9 mouse cellular contexts compared by ENCODE assay signal in genomic region chr4:135013932-135014331, GRCm38 (mm10).
DNase-seq lines count a peak whose midpoint lies in the region; TF ChIP-seq lines count a peak whose summit lies in the region.
"Had no signal": no experiment of that assay in that cellular context is flagged by ENCODE, and none has a peak within 500 bp of the region (broad histone marks: within the 10 kb centered on the region; RNA-seq: fewer than 3 reads in every experiment).

No protein-coding gene starts in this region.

- H3K4me1 ChIP-seq in ES-Bruce4 (ENCODE audit: control insufficient read depth, insufficient read depth, low read length): no peaks in the 10 kb centered on the region

- H3K9ac ChIP-seq in ES-Bruce4 (ENCODE audit: low read depth, poor library complexity, severe bottlenecking): no peak overlapping the region
- H3K9ac ChIP-seq: midbrain, embryonic 13.5 days had no signal

- DNase-seq in layer of hippocampus, adult 2 months (ENCODE audit: low spot score in 2 of 2): no peak
- DNase-seq in layer of hippocampus, postnatal 14 days (ENCODE audit: low spot score in 2 of 2): no peak
- DNase-seq in brain, embryonic 14.5 days (ENCODE audit: low read depth): no peak
- DNase-seq in testis, postnatal 14 days (ENCODE audit: low spot score): peak; percentile 60
- no peak for DNase-seq in adipocyte (ENCODE audit: low spot score)
- no peak for DNase-seq in adrenal gland, postnatal 4 days (ENCODE audit: low spot score in 2 of 2)
- DNase-seq: kidney, adult 9 months had no signal

- no peak overlapping the region for H3K4me3 ChIP-seq in layer of hippocampus, adult 2 months
- no peak overlapping the region for H3K4me3 ChIP-seq in ES-Bruce4 (ENCODE audit: low read depth, low read length)
- H3K4me3 ChIP-seq: midbrain, embryonic 13.5 days had no signal

- TF ChIP-seq POLR2A in ES-Bruce4 (IDR thresholded peaks at IDR 0.05; ENCODE audit: insufficient read depth, low read length): no peak
- TF ChIP-seq POLR2A in brain, embryonic 14.5 days (IDR thresholded peaks at IDR 0.05; ENCODE audit: borderline replicate concordance, extremely low read depth, insufficient read depth, insufficient read length, poor library complexity, severe bottlenecking): no peak

- no peak overlapping the region for H3K27ac ChIP-seq in layer of hippocampus, adult 2 months
- H3K27ac ChIP-seq in ES-Bruce4 (ENCODE audit: insufficient read depth, low read length): no peak overlapping the region
- H3K27ac ChIP-seq: midbrain, embryonic 13.5 days had no signal

- TF ChIP-seq EP300 in ES-Bruce4 (IDR thresholded peaks at IDR 0.05; ENCODE audit: insufficient read depth, low read depth, low read length): no peak

- H3K36me3 ChIP-seq in ES-Bruce4 (ENCODE audit: control insufficient read depth, insufficient read depth, low read length, poor library complexity, severe bottlenecking): no peaks in the 10 kb centered on the region
- H3K36me3 ChIP-seq: midbrain, embryonic 13.5 days had no signal

- no peaks in the 10 kb centered on the region for H3K27me3 ChIP-seq in ES-Bruce4 (ENCODE audit: control insufficient read depth, insufficient read depth, low read length, poor library complexity, severe bottlenecking)
- H3K27me3 ChIP-seq: midbrain, embryonic 13.5 days had no signal

- peak; percentile 56 for TF ChIP-seq CTCF in layer of hippocampus, adult 2 months (conservative IDR thresholded peaks at IDR 0.05)
- peak; percentile 75 for TF ChIP-seq CTCF in ES-Bruce4 (IDR thresholded peaks at IDR 0.05; ENCODE audit: low read depth, low read length)
- TF ChIP-seq CTCF in brain, embryonic 14.5 days (IDR thresholded peaks at IDR 0.05; ENCODE audit: borderline replicate concordance, extremely low read depth, insufficient read depth, insufficient read length): peak; percentile 39; the same call in 1 of the 2 replicates

- H3K9me3 ChIP-seq in ES-Bruce4 (replicated peaks; ENCODE audit: control insufficient read depth, insufficient read depth, low read length, poor library complexity, severe bottlenecking): no peaks in the 10 kb centered on the region
- H3K9me3 ChIP-seq: midbrain, embryonic 13.5 days had no signal
